Mouse (Mus musculus) forebrain, embryonic 15.5 days (tissue): Measurements from ENCODE around the gene Map3k10. TPM values are rescaled to one million over a fixed set of nuclear protein-coding genes. Genes with fewer than 3 reads are reported as not detected.

Experiments used
- ATAC-seq: fragments of 200-750 bp; cut with Nextera tagmentation; replicated peaks from 2 replicates; pipeline ENCODE4 v1.8.0; 2017; ENCODE audit warnings: mild to moderate bottlenecking, moderate TSS enrichment, moderate library complexity
- H3K27ac ChIP-seq: fragments of 300-500 bp; sonication (generic); replicated peaks from 2 replicates; pipeline ENCODE4 v1.5.1; 2015; ENCODE audit warnings: mild to moderate bottlenecking, inconsistent platforms
- H3K27me3 ChIP-seq: fragments of 300-500 bp; sonication (generic); 2 replicates; pipeline ENCODE4 v1.6.1; 2015; ENCODE audit warnings: inconsistent platforms
- H3K36me3 ChIP-seq: fragments of 300-500 bp; sonication (generic); 2 replicates; pipeline ENCODE4 v1.6.1; 2015; ENCODE audit warnings: mild to moderate bottlenecking, inconsistent platforms
- H3K4me1 ChIP-seq: fragments of 300-500 bp; sonication (generic); 2 replicates; pipeline ENCODE4 v1.6.1; 2015; ENCODE audit warnings: inconsistent platforms
- H3K4me2 ChIP-seq: fragments of 300-500 bp; sonication (generic); replicated peaks from 2 replicates; pipeline ENCODE4 v1.6.1; 2015; ENCODE audit warnings: mild to moderate bottlenecking, inconsistent platforms
- H3K4me3 ChIP-seq: fragments of 300-500 bp; sonication (generic); 2 replicates; pipeline ENCODE4 v1.5.1; 2015; ENCODE audit warnings: mild to moderate bottlenecking, inconsistent platforms
- H3K9ac ChIP-seq: fragments of 300-500 bp; sonication (generic); replicated peaks from 2 replicates; pipeline ENCODE4 v1.6.1; 2015; ENCODE audit warnings: mild to moderate bottlenecking, inconsistent platforms
- H3K9me3 ChIP-seq: fragments of 300-500 bp; sonication (generic); 2 replicates; pipeline ENCODE4 v1.6.1; 2016; ENCODE audit warnings: inconsistent platforms
- WGBS: fragments of 180-500 bp; shearing (Covaris S2); methylation state at CpG from one replicate; pipeline ENCODE4 v1.1.7; 2015; ENCODE audit warnings: mixed read lengths; 5-methylcytosine and 5-hydroxymethylcytosine counted together
- polyA plus RNA-seq: library from polyadenylated mRNA; unstranded; fragments of >200 nt; fragmentation: Nextera tagmentation; extraction: Ambion mirVana; gene quantifications from 2 replicates; pipeline ENCODE4 v1.2.1, GENCODE M21; 2015

The Map3k10 gene
- polyA plus RNA-seq, 1 experiment from 2014 or later = 15.1 TPM

DNA sequence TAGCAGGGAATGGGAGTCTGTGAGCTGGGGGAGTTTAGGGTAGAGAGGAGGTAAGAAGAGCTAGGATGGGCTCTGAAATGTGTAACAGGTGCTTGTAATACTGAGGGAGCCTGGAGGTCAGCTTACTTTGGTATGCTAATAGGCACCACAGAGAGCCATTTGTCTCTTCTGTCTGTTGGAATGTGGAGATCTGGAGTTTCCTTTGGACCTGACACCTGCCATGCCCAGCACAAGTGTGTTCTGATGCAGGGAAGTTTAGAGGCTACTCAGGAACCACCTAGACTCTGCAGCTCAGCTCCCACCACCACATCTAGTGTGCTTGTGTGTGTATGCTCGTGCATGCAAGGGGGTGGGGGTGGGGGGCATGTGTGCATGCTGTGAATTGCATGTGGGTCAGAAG, 52.2 kb downstream of the Map3k10 start:
- H3K9ac ChIP-seq = no peak overlapping the region
- no peak overlapping the region for H3K27ac ChIP-seq
- no peaks in the 10 kb centered on the region for H3K4me1 ChIP-seq
- H3K27me3 ChIP-seq = no peaks in the 10 kb centered on the region
- no peak overlapping the region for H3K4me3 ChIP-seq
- no peaks in the 10 kb centered on the region for H3K9me3 ChIP-seq
- 81% methylated on average over 1 of the region's 1 CpGs for WGBS
- H3K4me2 ChIP-seq = no peak overlapping the region
- peaks cover 67% of the 10 kb centered on the region for H3K36me3 ChIP-seq
- ATAC-seq = no peak

DNA sequence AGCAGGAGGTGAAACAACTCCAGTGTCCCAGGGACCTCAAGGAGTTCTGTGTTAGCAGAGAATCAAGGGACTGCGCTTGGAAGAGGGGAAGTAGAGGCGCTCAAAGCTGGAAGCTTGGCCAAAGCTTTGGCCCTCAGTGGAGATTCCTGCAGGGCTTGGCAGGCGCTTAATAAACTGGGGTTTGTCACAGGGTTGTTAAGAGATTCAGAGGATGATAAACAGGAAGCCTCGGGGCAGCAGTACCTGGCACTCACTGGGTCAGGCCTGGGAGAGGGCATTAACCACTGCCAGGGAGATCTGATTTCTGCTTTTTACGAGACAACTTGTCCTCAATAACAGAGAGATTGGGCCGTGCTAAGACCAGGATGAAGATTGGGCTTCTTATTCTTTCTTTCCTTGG, 53.4 kb downstream of the Map3k10 start:
- WGBS = 76% methylated on average over 6 of the region's 6 CpGs
- Histone ChIP-seq H3K4me3 (no peak overlapping the region), H3K9me3 (no peaks in the 10 kb centered on the region), H3K4me2 (no peak overlapping the region), H3K9ac (no peak overlapping the region), H3K27me3 (no peaks in the 10 kb centered on the region), H3K4me1 (no peaks in the 10 kb centered on the region), H3K27ac (no peak overlapping the region), H3K36me3 (peaks cover 68% of the 10 kb centered on the region)
- ATAC-seq = no peak

DNA sequence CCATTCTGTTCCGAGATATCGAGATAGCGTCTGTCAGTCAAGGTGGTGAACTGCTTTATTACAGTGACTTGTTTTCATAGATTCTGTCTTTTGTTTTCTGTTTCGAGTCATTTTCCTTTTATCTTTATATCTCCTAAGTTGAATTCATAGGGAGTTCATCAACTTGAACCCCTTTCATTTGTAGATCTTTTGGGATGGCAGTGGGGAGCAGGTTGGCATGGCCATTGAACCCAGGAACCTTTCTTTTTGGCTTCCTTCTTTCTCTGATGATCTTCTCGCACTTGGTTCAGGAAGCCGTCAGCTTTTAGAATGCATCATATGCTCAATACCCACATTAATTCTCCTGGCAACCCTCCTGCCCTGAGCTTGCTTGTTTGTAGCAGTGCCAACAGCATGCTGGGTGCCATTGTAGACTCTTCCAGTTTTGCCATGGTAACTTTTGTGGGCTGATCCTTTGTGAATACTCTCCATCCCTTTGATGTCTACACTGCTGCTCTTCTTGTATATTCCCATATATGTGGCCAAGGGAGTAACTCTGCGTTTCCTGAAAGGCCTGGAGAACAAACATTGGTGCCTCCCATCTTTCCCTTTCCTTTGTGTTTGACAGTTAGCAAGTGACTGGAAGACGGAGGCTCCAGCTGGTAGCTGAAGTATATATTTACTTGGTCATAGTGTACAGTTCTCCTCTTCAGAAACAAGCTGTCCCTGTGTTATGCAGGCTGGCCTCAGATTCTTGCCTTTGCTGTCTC, 60.5 kb downstream of the Map3k10 start:
- Histone ChIP-seq H3K27ac (peak overlapping the region; percentile 86), H3K9me3 (no peaks in the 10 kb centered on the region), H3K4me3 (no peak overlapping the region), H3K4me2 (peak overlapping the region; percentile 8; the same call in 1 of the 2 replicates), H3K4me1 (peaks cover 29% of the 10 kb centered on the region), H3K9ac (no peak overlapping the region), H3K36me3 (peaks cover 39% of the 10 kb centered on the region), H3K27me3 (no peaks in the 10 kb centered on the region)
- ATAC-seq = peak; percentile 75
- 21% methylated on average over 8 of the region's 8 CpGs for WGBS

DNA sequence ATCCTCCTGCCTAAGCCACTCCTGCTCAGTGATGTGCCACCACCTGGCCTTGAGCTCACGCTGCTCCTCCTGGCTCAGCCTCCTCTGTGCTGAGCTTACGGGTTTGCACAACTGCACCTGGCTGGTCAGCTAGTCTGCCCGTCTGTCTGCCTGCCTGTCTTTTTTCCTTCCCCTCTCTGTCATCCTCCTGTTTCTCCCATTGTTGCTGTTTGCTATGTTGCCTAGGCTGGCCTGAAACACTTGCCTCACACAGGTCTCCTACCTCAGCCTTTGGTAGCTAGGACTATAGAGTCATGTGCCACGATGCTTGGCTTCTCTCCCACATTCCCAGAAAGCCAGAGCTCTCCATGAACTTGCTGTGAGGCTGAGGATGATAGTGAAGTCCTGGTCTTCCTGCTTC, 61.5 kb downstream of the Map3k10 start:
- no peak overlapping the region; the same call in 1 of the 2 replicates for H3K9ac ChIP-seq
- H3K4me3 ChIP-seq = no peak overlapping the region
- H3K27me3 ChIP-seq = no peaks in the 10 kb centered on the region
- peaks cover 29% of the 10 kb centered on the region for H3K4me1 ChIP-seq
- H3K4me2 ChIP-seq = no peak overlapping the region
- H3K9me3 ChIP-seq = no peaks in the 10 kb centered on the region
- H3K27ac ChIP-seq = peak overlapping the region; percentile 86
- ATAC-seq = 0 out of 2 replicates have a peak, but pooled peaks have one; percentile 5
- H3K36me3 ChIP-seq = peaks cover 33% of the 10 kb centered on the region
- WGBS = 51% methylated on average over 4 of the region's 4 CpGs

DNA sequence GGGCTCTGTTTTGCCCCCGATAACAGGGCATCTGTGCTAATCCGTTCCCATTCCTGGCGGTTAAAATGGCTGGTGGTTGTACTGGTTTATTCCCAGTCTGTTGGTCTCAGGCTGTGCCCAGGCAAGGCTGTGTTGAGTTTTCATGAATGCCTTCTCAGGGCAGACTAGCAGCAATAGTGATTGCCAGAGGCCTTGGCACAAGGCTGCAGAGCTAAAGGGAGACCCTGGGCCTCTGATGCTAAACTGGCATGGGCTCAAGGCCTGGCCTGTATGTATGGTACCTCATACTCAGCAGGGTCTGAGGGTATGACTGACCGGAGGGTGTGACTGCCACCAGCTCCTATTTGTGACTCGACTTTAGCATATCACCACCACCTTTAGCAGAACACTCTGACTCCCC, 63.5 kb downstream of the Map3k10 start:
- Histone ChIP-seq H3K36me3 (peaks cover 19% of the 10 kb centered on the region), H3K9ac (no peak overlapping the region), H3K27me3 (no peaks in the 10 kb centered on the region), H3K9me3 (no peaks in the 10 kb centered on the region), H3K4me2 (no peak overlapping the region), H3K27ac (peak overlapping the region; percentile 64), H3K4me3 (no peak overlapping the region), H3K4me1 (peaks cover 47% of the 10 kb centered on the region)
- no peak for ATAC-seq
- 86% methylated on average over 5 of the region's 5 CpGs for WGBS

DNA sequence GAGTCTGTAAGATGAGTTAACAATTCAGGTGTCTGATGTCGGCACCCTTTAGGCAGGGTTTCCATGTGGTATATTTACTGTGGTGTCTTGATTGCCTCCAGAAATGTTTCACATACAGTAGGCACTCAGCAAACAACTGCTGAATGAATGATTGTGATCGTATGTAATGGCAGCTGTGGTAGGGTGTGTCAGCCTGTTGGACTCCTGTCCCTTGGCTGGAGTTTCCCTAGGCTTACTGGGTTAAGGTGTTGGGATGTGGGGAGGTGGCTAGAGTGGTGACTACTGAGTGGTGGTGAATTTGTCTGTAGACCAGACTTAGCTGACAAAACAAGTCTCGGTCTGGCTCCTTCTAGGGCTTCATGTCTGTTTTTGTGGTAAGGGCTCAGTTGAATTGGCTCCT, 64.0 kb downstream of the Map3k10 start:
- Histone ChIP-seq H3K4me2 (no peak overlapping the region), H3K9ac (no peak overlapping the region), H3K4me3 (no peak overlapping the region), H3K27ac (peak overlapping the region; percentile 64), H3K4me1 (peaks cover 52% of the 10 kb centered on the region), H3K27me3 (no peaks in the 10 kb centered on the region), H3K9me3 (no peaks in the 10 kb centered on the region), H3K36me3 (peaks cover 19% of the 10 kb centered on the region)
- ATAC-seq = no peak
- WGBS = 90% methylated on average over 3 of the region's 3 CpGs

DNA sequence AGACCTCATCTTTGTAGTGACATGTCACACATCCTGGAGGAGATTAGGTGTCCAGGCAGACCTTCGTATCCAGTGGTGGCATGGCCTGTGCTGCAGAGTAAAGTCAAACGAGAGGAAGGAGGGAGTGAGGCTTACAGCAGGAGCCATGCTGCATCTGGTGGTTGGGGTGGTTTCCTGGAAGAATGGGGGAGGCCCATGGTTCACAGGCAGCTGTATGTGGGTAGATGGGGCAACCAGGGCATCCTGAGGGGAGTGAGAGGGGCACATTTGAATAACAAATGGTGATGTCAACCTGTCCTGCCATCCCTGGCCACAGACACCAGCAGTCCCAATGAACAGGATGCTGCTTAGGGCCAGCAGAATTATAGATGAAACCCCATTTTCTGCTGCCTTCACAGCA, 64.7 kb downstream of the Map3k10 start:
- Histone ChIP-seq H3K9ac (no peak overlapping the region), H3K4me2 (no peak overlapping the region), H3K27ac (no peak overlapping the region), H3K27me3 (no peaks in the 10 kb centered on the region), H3K36me3 (peaks cover 19% of the 10 kb centered on the region), H3K4me3 (no peak overlapping the region), H3K4me1 (peaks cover 55% of the 10 kb centered on the region), H3K9me3 (no peaks in the 10 kb centered on the region)
- WGBS = 92% methylated on average over 2 of the region's 2 CpGs
- ATAC-seq = no peak

DNA sequence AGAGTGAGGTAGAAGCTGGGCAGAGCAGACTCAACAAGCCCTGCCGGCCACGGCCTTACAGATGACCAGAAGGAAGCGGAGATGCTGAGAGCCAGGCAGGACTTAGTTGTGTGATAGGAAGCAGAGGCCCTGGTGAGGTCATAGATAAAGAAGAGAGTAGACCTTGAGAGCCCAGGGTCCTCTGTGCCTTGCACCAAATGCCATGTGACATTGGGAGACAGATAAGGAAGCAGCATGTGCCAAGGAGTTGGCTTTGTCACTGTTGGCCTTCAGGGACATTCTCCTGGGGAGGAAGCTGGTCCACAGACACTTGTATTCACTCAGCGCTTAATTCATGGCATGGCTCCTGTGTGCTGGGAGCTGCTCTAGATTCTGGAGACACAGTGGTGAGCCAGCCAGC, 65.1 kb downstream of the Map3k10 start:
- peaks cover 55% of the 10 kb centered on the region for H3K4me1 ChIP-seq

DNA sequence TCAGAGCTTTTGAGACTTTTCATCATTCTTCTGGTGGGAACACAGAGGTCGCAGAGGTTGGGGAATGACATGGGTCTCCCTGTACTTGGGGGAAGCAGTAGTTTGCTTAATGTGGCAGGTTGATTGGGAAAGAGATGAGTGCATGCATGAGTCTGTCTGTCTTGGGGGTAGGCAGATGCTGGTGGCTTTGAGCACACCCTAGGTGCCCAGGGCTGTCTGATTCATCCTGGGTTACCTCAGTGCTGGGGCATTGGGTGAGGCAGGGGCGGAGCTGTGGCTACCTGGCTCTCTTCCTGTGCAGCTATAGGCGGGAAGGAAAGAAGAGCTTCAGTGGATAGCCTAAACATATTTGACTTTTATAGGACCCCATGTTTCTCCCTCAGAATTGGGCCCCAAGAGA, 66.3 kb downstream of the Map3k10 start:
- H3K4me3 ChIP-seq = no peak overlapping the region
- no peak overlapping the region for H3K9ac ChIP-seq
- no peak for ATAC-seq
- no peak overlapping the region for H3K4me2 ChIP-seq
- no peaks in the 10 kb centered on the region for H3K9me3 ChIP-seq
- WGBS = 88% methylated on average over 3 of the region's 3 CpGs
- H3K4me1 ChIP-seq = peaks cover 50% of the 10 kb centered on the region
- no peaks in the 10 kb centered on the region for H3K27me3 ChIP-seq
- peaks cover 19% of the 10 kb centered on the region for H3K36me3 ChIP-seq
- 0 out of 2 replicates have a peak overlapping the region, but pooled peaks have one; percentile 36 for H3K27ac ChIP-seq

More for the DNA sequence above, 65.1 kb downstream of the Map3k10 start:
- Histone ChIP-seq H3K27me3 (no peaks in the 10 kb centered on the region), H3K4me3 (no peak overlapping the region), H3K9me3 (no peaks in the 10 kb centered on the region), H3K36me3 (peaks cover 19% of the 10 kb centered on the region), H3K4me2 (no peak overlapping the region), H3K27ac (no peak overlapping the region), H3K9ac (no peak overlapping the region)
- WGBS = 95% methylated on average over 4 of the region's 4 CpGs
- ATAC-seq = no peak

DNA sequence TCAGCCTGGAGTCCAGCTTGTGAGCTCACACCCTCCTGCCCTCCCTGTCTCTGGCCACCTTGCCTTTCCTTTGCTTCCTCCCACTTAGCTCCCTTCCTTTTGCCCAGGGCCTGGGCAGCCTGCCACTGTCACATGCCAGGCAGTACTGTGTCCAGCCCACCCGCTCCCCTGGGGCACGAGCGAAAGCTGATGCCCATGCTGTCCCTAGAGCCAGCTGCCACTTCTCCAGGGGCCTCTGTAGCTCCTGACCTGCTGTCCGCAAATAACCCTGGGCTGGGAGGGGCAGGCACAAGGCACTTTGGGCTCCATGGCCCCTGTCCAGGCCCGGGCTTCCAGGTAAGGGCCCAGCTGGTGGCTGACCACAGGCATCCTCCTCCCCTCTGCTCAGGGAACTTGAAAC, 66.8 kb downstream of the Map3k10 start:
- Histone ChIP-seq H3K4me1 (peaks cover 50% of the 10 kb centered on the region), H3K27me3 (no peaks in the 10 kb centered on the region), H3K9me3 (no peaks in the 10 kb centered on the region), H3K9ac (no peak overlapping the region), H3K4me2 (no peak overlapping the region), H3K36me3 (peaks cover 19% of the 10 kb centered on the region), H3K27ac (peak overlapping the region; percentile 36; the same call in 1 of the 2 replicates), H3K4me3 (no peak overlapping the region)
- WGBS = 66% methylated on average over 5 of the region's 5 CpGs
- no peak for ATAC-seq

DNA sequence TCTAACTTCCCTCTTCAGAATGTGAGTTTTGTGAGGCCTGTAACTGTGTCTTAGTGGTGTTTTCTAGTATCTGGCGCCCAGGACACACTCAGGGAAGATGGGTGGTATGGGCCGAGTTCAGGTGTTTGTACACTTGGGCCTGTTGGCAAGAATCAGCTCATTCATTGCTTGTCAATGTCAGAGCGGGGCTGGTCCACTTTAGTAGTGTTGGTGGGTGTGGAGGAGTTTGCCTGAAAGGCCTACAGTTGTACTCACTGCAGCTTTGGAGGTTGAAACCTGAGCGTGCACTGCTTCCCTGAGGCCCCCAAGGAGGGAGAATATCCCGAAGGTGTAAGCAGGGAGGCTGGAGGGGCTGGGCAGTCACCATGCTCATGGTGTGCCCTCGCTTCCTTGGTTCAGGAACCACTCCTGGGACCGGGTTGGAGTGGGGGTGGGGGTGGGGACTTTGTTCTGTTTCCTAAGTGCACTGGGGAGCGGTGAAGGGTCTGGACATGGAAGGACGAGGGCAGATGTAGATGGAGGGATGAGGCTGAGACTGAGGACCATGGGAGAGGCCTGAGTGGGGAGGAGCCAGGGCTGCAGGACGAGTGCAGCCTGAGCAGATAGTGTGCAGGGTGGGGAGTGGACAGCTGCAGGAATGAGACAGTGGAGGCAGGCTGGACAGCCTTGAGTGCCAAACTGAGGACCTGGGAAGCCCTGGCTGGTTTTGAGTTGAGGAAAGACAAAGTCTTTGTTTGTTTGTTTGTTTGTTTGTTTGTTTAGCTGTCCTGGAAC, 67.7 kb downstream of the Map3k10 start:
- H3K4me1 ChIP-seq = peaks cover 59% of the 10 kb centered on the region
- no peak overlapping the region; the same call in 1 of the 2 replicates for H3K9ac ChIP-seq
- WGBS = 73% methylated on average over 10 of the region's 10 CpGs
- no peaks in the 10 kb centered on the region for H3K9me3 ChIP-seq
- peak overlapping the region; percentile 36; the same call in 1 of the 2 replicates for H3K27ac ChIP-seq
- no peak overlapping the region for H3K4me3 ChIP-seq
- H3K36me3 ChIP-seq = peaks cover 19% of the 10 kb centered on the region
- H3K4me2 ChIP-seq = no peak overlapping the region
- no peaks in the 10 kb centered on the region for H3K27me3 ChIP-seq
- ATAC-seq = no peak
